Mouse (Mus musculus) layer of hippocampus, postnatal 25 days (tissue): ENCODE data around the gene Plxdc1. TPM values are rescaled to one million over a fixed set of nuclear protein-coding genes. Genes with fewer than 3 reads are reported as not detected.

Experiments
- DNase-seq, 2 experiments: peaks; one replicate each; pipeline ENCODE4 v3.0.0; 2022; ENCODE audit warnings: mixed read lengths in 2 of 2, low spot score in 1 of 2; ENCODE audit errors: extremely low spot score in 1 of 2
- total RNA-seq, 2 experiments: library from RNA; stranded (reverse); gene quantifications; 2 replicates each; pipeline ENCODE4 v1.2.3; 2021

Gene Plxdc1
- total RNA-seq, 2 experiments from 2014 or later: 8.2 to 9.1 TPM

GRCm38 (mm10) chr11:97994539-97995100, 8.4 kb upstream of the Plxdc1 start:
- peak in 1 of 2 experiments; percentile 77 for DNase-seq

DNA sequence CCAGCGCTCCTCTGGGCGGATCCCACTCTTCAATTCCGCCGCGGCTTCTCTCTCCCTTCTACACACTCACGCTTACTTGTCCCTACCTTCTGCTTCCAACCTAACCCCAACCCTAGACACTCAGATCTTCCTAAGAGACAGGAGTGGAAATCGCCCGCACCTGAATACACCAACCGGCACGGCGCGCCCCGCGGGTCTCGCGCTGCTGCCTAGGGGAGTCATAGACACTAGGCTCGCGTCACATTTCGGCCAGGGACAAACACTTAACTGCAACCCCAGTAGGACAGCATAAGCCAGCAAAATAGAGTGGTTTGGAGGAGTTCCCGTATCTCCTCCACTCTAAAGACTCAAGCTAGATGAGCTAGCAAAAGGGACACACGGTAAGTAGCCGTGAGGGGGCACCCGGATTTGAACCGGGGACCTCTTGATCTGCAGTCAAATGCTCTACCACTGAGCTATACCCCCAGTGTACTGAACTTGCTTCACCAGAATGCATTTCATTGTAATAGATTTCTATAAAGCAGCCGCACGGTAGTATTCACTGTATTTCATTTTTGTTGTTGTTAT, 2.4 kb upstream of the Plxdc1 start:
- DNase-seq: peak; percentile 70 to 79

DNA sequence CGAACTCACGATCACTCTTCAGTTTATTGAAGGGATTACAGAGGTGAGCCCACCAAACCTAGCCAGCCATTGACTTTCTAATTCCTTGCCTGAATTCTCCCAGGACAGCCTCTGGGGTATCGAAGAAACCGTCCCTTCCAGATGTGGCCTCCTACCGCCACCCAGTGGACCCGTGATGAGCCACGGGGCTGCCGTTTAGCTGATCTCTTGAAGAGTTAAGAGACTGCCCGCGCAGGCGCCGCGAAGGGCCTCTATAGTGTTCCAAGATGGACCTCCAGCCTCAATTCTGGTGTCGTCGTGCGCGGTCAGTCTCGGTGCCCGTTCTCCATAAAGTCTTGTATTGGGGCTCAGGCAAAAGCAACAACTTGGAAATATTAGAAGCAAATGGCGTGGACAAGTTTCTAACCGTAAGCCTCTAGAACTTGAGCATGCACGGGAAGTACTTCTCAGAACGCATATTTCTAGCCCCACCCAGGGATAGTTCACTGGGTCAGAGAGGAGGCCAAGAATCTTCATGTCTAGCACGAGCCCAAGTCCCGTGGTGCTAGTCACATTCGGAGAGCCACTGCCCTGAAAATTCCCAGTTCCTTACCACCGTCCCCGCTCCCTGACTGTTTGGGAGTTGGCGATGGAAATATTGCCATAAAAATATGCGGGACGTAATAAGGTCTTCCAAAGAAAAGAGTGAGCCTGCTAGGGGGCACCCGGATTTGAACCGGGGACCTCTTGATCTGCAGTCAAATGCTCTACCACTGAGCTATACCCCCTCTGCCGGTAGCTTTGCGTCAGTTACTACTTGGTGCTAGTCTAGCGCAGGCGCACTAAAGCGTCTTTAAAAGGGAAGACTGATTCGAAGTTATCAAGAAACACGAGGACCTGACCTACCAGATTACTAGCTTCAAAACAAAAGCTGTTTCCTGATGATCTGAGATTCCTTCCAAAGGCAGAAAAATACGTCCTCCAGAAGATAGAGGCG, 1.6 kb upstream of the Plxdc1 start:
- DNase-seq: peak; percentile 98 to 99

DNA sequence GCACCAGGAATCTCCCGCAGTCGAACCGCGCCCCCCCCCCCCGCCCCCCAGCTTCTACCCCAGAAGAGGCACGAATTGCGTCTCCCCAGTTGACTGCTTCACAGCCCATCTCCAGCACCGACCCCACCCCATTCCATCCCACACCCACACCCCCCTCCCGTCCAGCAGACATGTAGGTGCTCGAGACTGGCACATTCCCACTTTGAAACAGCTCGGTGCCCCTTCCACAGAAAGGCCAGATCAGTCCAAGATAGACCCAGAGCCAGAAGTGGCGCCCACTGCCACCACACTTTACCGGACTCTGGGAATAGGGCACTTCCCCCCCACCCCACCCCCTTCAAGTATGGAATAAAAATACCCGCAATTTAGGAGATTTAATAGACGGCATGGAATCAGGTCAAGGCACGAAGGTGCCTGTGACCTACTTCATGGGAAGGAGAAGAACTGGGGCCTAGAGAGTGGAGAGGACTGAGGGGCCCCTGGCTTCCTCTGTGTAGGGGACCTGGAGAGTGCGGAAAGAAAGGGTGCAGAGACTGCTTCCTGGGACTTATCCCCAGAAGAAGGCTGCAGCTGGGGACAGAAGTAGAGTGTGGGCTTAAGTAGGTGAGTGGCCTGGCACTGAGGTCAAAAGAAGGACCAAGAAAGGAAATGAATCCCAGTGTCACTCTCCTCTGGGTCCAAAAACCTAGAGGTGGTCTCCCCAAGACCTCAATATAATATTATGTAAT, 658 bp upstream of the Plxdc1 start:
- DNase-seq: no peak

DNA sequence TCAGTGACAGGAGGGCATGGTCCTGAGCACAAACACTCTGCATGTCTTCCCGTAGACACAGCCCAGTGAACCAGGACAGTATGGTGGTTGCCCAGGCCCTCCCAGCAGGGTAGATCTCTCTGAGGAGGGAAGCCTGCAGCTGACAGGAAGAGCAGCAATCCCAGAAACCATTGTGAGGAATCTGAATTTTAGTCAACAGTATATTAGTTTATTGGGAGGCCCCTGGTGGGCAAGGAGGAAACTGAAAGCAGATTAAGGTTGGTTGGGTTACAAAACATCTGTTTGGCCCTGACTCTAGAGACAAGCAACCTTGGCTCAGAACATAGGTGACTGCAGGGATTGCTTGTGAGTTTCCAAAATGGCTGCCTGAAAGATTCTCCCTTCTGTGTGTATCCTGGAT, 2.3 kb downstream of the Plxdc1 start:
- no peak for DNase-seq

DNA sequence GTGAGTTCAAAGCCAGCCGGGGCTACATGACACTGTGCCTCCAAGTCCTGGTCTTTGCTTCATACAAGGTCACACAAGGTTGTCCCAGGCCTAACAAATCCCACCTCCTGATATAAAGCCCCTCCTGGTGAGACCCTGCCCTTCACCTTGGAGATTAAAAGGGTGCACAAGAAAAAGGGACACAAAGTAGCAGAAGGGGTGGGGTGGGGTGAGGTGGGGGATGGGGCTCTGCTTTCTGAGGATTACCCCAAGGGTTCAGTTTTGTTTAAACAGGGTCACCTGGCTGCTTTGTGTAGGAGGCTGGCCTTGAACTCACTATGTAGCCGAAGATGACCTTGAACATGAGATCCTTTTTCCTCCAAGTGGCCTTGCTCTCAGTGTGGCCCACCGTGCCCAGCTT, 2.7 kb downstream of the Plxdc1 start:
- DNase-seq: no peak

GRCm38 (mm10) chr11:97982721-97983120, 3.5 kb downstream of the Plxdc1 start:
- no peak for DNase-seq

- DNase-seq: no peak
Observed at GRCm38 (mm10) chr11:97980531-97980966, 5.7 kb downstream of the Plxdc1 start.

DNA sequence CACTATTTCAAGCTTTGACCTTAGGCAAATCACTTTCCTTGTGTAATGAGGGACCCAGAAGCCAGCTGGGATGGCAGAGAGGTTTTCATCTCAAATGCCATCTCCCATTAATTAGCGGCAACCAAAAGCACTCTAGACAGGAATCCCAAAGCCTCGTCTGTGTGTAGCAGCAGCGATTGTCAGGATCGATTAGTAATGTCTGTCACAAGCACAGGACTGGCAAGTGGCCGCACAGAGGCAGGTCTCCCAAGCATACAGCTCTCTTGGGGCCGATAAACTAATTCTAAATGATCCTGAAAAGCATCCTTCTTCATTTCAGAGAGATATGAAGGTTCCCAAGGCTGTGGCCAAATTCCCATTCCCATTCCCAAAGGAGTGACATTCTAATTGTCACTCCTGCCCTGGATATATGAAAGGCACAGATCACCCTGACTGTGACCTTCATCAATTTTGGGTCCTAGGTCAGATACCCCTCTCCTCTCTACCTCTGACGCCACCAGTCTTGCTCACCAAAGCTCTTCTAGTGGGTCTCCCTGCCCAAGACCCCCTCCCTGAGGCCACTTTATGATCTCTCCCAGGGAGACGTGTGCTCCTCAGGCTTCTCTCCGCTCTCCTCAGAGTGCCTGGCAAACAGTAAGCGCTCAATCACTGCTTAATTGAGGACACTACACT, 6.3 kb downstream of the Plxdc1 start:
- no peak for DNase-seq

DNA sequence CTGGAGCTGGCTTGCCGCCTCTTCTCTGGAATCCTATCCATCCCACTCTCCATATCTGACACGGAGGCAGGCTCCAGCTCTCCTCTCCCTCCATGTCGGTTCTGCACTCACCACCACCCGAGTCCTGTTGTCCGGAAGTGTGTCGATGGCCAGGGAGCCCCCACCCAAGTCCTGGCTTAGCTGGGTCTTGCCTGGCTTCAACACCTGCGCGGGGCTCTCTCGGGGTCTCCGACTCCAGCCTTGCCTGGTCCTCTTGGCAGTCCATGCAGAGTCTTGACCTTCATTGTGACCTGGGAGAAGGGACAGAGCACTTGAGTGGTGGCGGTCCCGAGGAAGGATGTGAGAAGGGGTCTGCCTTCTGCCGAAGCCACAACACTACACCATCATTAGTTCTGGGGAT, 7.9 kb downstream of the Plxdc1 start:
- DNase-seq: no peak

GRCm38 (mm10) chr11:97977797-97978196, 8.4 kb downstream of the Plxdc1 start:
- DNase-seq: no peak

DNA sequence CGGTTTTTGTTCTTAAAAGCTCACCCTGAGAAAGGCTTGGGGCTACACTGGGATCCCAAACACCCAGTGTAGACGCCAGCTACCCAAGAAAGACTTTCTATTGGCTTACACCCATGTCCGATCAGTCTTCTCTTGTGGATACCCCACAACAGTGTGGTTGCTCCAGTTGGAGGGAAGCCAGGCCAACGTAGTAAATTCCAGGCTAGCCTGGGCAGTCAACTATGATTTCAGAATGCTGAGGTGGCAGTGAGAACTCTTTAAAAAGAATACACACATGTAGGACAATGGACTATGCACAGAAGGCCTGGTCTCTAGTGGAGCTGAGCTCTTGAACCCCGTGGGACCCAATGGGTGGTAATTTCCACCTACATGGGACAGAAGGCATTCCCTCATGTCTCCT, 11.5 kb downstream of the Plxdc1 start:
- DNase-seq: no peak

DNA sequence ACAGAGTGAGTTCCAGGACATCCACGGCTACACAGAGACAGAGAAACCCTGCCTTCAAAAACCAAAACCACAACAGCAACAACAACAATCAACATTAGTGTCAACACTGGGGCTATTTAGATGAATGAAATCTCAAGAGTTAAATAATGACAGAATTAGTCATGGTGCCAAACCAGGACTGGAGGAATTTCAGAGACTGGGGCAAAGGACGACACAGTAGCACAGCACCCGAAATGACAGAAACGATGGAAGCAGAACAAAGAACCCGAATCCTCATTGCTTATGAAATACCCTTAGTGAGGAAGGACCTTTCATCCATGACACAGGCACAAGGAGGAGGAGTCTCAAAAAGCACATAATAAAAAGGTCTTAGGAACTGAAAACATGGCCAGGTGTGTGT, 12.1 kb downstream of the Plxdc1 start:
- no peak for DNase-seq

DNA sequence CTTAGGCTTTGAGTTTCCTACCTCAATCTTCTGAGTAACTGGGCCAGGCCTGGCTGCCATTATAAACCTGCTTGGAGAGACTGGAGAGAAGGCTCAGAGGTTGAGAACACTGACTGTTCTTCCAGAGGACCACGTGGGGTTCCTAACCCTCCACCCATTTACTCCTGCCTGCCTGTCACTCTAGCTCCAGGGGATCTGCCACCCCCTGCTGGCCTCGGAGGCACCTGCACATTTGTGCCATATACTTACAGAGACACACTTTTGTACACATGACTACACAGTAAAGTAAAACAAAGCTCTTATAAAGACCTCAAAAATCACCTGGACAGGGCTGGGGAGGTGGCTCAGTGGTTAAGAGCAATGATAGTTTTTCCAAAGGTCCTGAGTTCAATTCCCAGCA, 13.8 kb downstream of the Plxdc1 start:
- no peak for DNase-seq

DNA sequence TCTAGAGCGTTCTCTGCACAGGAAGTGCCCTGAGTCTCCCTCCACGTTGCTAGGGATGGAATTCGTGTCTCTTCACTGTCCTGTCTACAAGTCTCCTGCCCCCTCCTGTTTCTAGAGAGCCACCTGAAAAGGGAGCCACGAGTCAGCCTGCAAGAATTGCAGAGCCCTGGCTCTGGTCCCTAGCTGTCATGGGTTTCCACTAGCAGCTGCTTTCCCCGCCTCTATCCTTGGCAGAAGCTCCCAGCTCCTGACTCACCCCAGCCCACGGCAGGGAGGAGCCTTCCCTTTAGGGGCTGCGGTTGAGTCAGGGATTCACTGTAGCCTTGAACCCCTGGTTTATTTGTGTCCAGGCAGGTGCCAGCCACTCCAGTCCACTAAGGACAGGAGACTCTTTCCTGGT, 15.0 kb downstream of the Plxdc1 start:
- DNase-seq: peak; percentile 62 to 63

DNA sequence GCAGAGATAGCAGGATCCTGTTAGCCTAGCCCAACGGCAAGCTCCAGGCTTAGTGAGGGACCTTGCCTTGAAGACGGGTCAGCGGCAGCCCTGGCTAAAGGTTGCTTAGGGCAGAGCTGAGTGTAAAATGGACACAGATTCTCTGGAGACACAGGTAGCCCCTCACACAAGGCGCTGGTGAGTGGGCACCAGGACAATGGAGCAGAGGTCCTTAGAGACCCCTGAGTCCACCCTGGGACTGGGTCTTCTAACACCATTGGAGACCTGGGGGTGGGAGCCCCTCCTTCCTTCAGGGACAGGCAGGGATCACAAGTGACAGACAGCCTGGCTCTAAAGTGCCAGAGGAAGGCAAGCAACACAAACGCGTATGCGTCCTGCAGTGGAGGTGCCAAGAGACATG, 15.5 kb downstream of the Plxdc1 start:
- DNase-seq: no peak

- DNase-seq: no peak
Observed at GRCm38 (mm10) chr11:97968385-97968784, 17.9 kb downstream of the Plxdc1 start.

DNA sequence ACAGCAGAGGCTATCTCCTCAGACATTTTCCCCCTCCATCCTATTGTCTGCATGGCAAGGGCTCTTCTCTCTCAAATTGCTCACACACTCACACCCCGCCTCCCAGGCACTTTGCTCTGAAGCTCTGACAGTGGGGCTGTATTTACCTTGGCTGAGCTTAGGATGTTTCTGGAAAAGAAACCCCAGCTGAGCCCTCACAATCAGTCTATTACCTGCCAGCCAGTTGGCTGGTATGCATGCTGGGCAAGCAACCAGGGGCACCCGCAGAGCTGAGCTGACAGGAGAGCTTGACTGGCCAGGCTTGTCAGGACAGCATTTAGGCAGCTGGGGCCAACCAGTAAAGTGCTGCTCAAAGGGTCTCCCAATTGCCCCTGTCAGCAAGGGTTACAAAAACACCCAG, 19.1 kb downstream of the Plxdc1 start:
- no peak for DNase-seq

DNA sequence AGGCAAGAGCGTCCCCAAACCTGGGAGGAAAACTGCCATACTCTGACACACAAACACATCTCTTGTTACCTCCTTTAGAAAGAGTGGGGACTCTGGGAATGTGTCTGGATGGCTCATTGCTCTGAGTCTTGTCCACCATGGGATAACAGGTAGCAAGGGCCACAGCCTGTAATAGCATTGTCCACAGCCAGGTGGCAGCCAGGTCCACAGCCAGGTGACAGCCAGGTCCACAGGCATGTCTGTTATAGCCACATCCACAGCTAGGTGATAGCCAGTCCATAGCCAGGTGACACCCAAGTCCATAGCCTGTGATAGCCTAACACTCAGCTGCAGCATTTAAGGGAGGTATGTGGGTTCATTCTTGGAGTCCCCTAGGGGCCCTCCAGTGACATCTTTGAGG, 25.3 kb downstream of the Plxdc1 start:
- DNase-seq: no peak

- peak in 1 of 2 experiments; percentile 17 for DNase-seq
Observed at GRCm38 (mm10) chr11:97959300-97959680, 27.0 kb downstream of the Plxdc1 start.
